Mouse (Mus musculus): ENCODE data around the gene Kcnn4.

Kcnn4 gene

GRCm38 (mm10) chr7:24415261-24415660 is 45.2 kb downstream of the Kcnn4 start:
- Histone ChIP-seq H3K27me3 (ENCODE audit: control insufficient read depth, insufficient read depth, low read length, poor library complexity, severe bottlenecking) (no peaks in the 10 kb centered on the region), H3K36me3 (ENCODE audit: control insufficient read depth, insufficient read depth, low read length, poor library complexity, severe bottlenecking) (peaks cover 5% of the 10 kb centered on the region; the same call in 1 of the 2 replicates)

GRCm38 (mm10) chr7:24419579-24419978 is 49.5 kb downstream of the Kcnn4 start:
- DNase-seq (ENCODE audit: low read depth, low spot score), result no peak
- Histone ChIP-seq H3K36me3 (ENCODE audit: control insufficient read depth, insufficient read depth, low read length, poor library complexity, severe bottlenecking) (peaks cover 9% of the 10 kb centered on the region; the same call in 1 of the 2 replicates), H3K27me3 (ENCODE audit: control insufficient read depth, insufficient read depth, low read length, poor library complexity, severe bottlenecking) (no peaks in the 10 kb centered on the region)

More at GRCm38 (mm10) chr7:24415261-24415660, 45.2 kb downstream of the Kcnn4 start:
- DNase-seq (ENCODE audit: low read depth, low spot score), result no peak

GRCm38 (mm10) chr7:24421648-24422047 is 51.6 kb downstream of the Kcnn4 start:
- H3K27me3 ChIP-seq (ENCODE audit: control insufficient read depth, insufficient read depth, low read length, poor library complexity, severe bottlenecking), result no peaks in the 10 kb centered on the region
- peaks cover 9% of the 10 kb centered on the region; the same call in 1 of the 2 replicates for H3K36me3 ChIP-seq (ENCODE audit: control insufficient read depth, insufficient read depth, low read length, poor library complexity, severe bottlenecking)

GRCm38 (mm10) chr7:24422251-24422650 is 52.2 kb downstream of the Kcnn4 start:
- DNase-seq (ENCODE audit: low read depth, low spot score), result no peak
- Histone ChIP-seq H3K36me3 (ENCODE audit: control insufficient read depth, insufficient read depth, low read length, poor library complexity, severe bottlenecking) (peaks cover 9% of the 10 kb centered on the region; the same call in 1 of the 2 replicates), H3K27me3 (ENCODE audit: control insufficient read depth, insufficient read depth, low read length, poor library complexity, severe bottlenecking) (no peaks in the 10 kb centered on the region)

More at GRCm38 (mm10) chr7:24421648-24422047, 51.6 kb downstream of the Kcnn4 start:
- no peak for DNase-seq (ENCODE audit: low read depth, low spot score)

GRCm38 (mm10) chr7:24423107-24423763 is 53.2 kb downstream of the Kcnn4 start:
- H3K27me3 ChIP-seq (ENCODE audit: control insufficient read depth, insufficient read depth, low read length, poor library complexity, severe bottlenecking), result no peaks in the 10 kb centered on the region
- peaks cover 9% of the 10 kb centered on the region; the same call in 1 of the 2 replicates for H3K36me3 ChIP-seq (ENCODE audit: control insufficient read depth, insufficient read depth, low read length, poor library complexity, severe bottlenecking)
- DNase-seq (ENCODE audit: low read depth, low spot score), result no peak

GRCm38 (mm10) chr7:24423956-24424732 is 54.1 kb downstream of the Kcnn4 start:
- DNase-seq (ENCODE audit: low read depth, low spot score), result no peak
- Histone ChIP-seq H3K36me3 (ENCODE audit: control insufficient read depth, insufficient read depth, low read length, poor library complexity, severe bottlenecking) (peaks cover 9% of the 10 kb centered on the region; the same call in 1 of the 2 replicates), H3K27me3 (ENCODE audit: control insufficient read depth, insufficient read depth, low read length, poor library complexity, severe bottlenecking) (no peaks in the 10 kb centered on the region)

- no peaks in the 10 kb centered on the region for H3K27me3 ChIP-seq (ENCODE audit: control insufficient read depth, insufficient read depth, low read length, poor library complexity, severe bottlenecking)
- H3K36me3 ChIP-seq (ENCODE audit: control insufficient read depth, insufficient read depth, low read length, poor library complexity, severe bottlenecking), result 0 out of 2 replicates have a peak, but pooled peaks cover 2% of the 10 kb centered on the region
- no peak for DNase-seq (ENCODE audit: low read depth, low spot score)
Observed at GRCm38 (mm10) chr7:24425919-24426318, 55.9 kb downstream of the Kcnn4 start.

- H3K27me3 ChIP-seq (ENCODE audit: control insufficient read depth, insufficient read depth, low read length, poor library complexity, severe bottlenecking), result no peaks in the 10 kb centered on the region
- no peak for DNase-seq (ENCODE audit: low read depth, low spot score)
- peaks cover 3% of the 10 kb centered on the region; the same call in 1 of the 2 replicates for H3K36me3 ChIP-seq (ENCODE audit: control insufficient read depth, insufficient read depth, low read length, poor library complexity, severe bottlenecking)
Observed at GRCm38 (mm10) chr7:24427168-24427567, 57.1 kb downstream of the Kcnn4 start.

GRCm38 (mm10) chr7:24428725-24429124 is 58.7 kb downstream of the Kcnn4 start:
- H3K36me3 ChIP-seq (ENCODE audit: control insufficient read depth, insufficient read depth, low read length, poor library complexity, severe bottlenecking), result peaks cover 7% of the 10 kb centered on the region; the same call in 1 of the 2 replicates
- H3K27me3 ChIP-seq (ENCODE audit: control insufficient read depth, insufficient read depth, low read length, poor library complexity, severe bottlenecking), result no peaks in the 10 kb centered on the region
- no peak for DNase-seq (ENCODE audit: low read depth, low spot score)

GRCm38 (mm10) chr7:24429413-24430112 is 59.5 kb downstream of the Kcnn4 start:
- DNase-seq (ENCODE audit: low read depth, low spot score), result no peak
- Histone ChIP-seq H3K27me3 (ENCODE audit: control insufficient read depth, insufficient read depth, low read length, poor library complexity, severe bottlenecking) (no peaks in the 10 kb centered on the region), H3K36me3 (ENCODE audit: control insufficient read depth, insufficient read depth, low read length, poor library complexity, severe bottlenecking) (peaks cover 7% of the 10 kb centered on the region; the same call in 1 of the 2 replicates)

GRCm38 (mm10) chr7:24430551-24431345 is 60.7 kb downstream of the Kcnn4 start:
- no peaks in the 10 kb centered on the region for H3K27me3 ChIP-seq (ENCODE audit: control insufficient read depth, insufficient read depth, low read length, poor library complexity, severe bottlenecking)
- DNase-seq (ENCODE audit: low read depth, low spot score), result no peak

GRCm38 (mm10) chr7:24431713-24432112 is 61.6 kb downstream of the Kcnn4 start:
- Histone ChIP-seq H3K36me3 (ENCODE audit: control insufficient read depth, insufficient read depth, low read length, poor library complexity, severe bottlenecking) (peaks cover 7% of the 10 kb centered on the region; the same call in 1 of the 2 replicates), H3K27me3 (ENCODE audit: control insufficient read depth, insufficient read depth, low read length, poor library complexity, severe bottlenecking) (no peaks in the 10 kb centered on the region)
- no peak for DNase-seq (ENCODE audit: low read depth, low spot score)

More at GRCm38 (mm10) chr7:24430551-24431345, 60.7 kb downstream of the Kcnn4 start:
- H3K36me3 ChIP-seq (ENCODE audit: control insufficient read depth, insufficient read depth, low read length, poor library complexity, severe bottlenecking), result peaks cover 7% of the 10 kb centered on the region; the same call in 1 of the 2 replicates

GRCm38 (mm10) chr7:24435305-24435704 is 65.2 kb downstream of the Kcnn4 start:
- H3K36me3 ChIP-seq (ENCODE audit: control insufficient read depth, insufficient read depth, low read length, poor library complexity, severe bottlenecking), result peaks cover 7% of the 10 kb centered on the region; the same call in 1 of the 2 replicates
- DNase-seq (ENCODE audit: low read depth, low spot score), result no peak
- no peaks in the 10 kb centered on the region for H3K27me3 ChIP-seq (ENCODE audit: control insufficient read depth, insufficient read depth, low read length, poor library complexity, severe bottlenecking)
